Mouse (Mus musculus): ENCODE measurements around the gene Mtfp1. TPM values are rescaled to one million over a fixed set of nuclear protein-coding genes. Genes with fewer than 3 reads are reported as not detected.

The Mtfp1 gene
- polyA plus RNA-seq, 1 experiment, result 8.3 TPM

- Histone ChIP-seq H3K27ac (ENCODE audit: insufficient read depth, low read length) (no peak overlapping the region), H3K4me3 (ENCODE audit: low read depth, low read length) (no peak overlapping the region), H3K27me3 (ENCODE audit: control insufficient read depth, insufficient read depth, low read length, poor library complexity, severe bottlenecking) (no peaks in the 10 kb centered on the region), H3K9ac (ENCODE audit: low read depth, poor library complexity, severe bottlenecking) (no peak overlapping the region), H3K4me1 (ENCODE audit: control insufficient read depth, insufficient read depth, low read length) (no peaks in the 10 kb centered on the region), H3K9me3 (replicated peaks; ENCODE audit: control insufficient read depth, insufficient read depth, low read length, poor library complexity, severe bottlenecking) (no peaks in the 10 kb centered on the region), H3K36me3 (ENCODE audit: control insufficient read depth, insufficient read depth, low read length, poor library complexity, severe bottlenecking) (no peaks in the 10 kb centered on the region)
- TF ChIP-seq EP300 (IDR thresholded peaks at IDR 0.05; ENCODE audit: insufficient read depth, low read depth, low read length), result no peak
These were observed 32.3 kb downstream of the Mtfp1 start for GRCm38 (mm10) chr11:4062981-4063380.

- Histone ChIP-seq H3K4me3 (ENCODE audit: low read depth, low read length) (no peak overlapping the region), H3K27me3 (ENCODE audit: control insufficient read depth, insufficient read depth, low read length, poor library complexity, severe bottlenecking) (no peaks in the 10 kb centered on the region), H3K27ac (ENCODE audit: insufficient read depth, low read length) (no peak overlapping the region), H3K9me3 (replicated peaks; ENCODE audit: control insufficient read depth, insufficient read depth, low read length, poor library complexity, severe bottlenecking) (no peaks in the 10 kb centered on the region), H3K36me3 (ENCODE audit: control insufficient read depth, insufficient read depth, low read length, poor library complexity, severe bottlenecking) (no peaks in the 10 kb centered on the region), H3K4me1 (ENCODE audit: control insufficient read depth, insufficient read depth, low read length) (no peaks in the 10 kb centered on the region), H3K9ac (ENCODE audit: low read depth, poor library complexity, severe bottlenecking) (no peak overlapping the region)
- TF ChIP-seq CTCF (IDR thresholded peaks at IDR 0.05; ENCODE audit: low read depth, low read length), result no peak
- no peak for TF ChIP-seq POLR2A (IDR thresholded peaks at IDR 0.05; ENCODE audit: insufficient read depth, low read length)
- no peak for TF ChIP-seq EP300 (IDR thresholded peaks at IDR 0.05; ENCODE audit: insufficient read depth, low read depth, low read length)
These were observed 32.7 kb downstream of the Mtfp1 start for GRCm38 (mm10) chr11:4062523-4062922.

- Histone ChIP-seq H3K4me3 (ENCODE audit: low read depth, low read length) (no peak overlapping the region), H3K9ac (ENCODE audit: low read depth, poor library complexity, severe bottlenecking) (no peak overlapping the region), H3K27ac (ENCODE audit: insufficient read depth, low read length) (no peak overlapping the region), H3K9me3 (replicated peaks; ENCODE audit: control insufficient read depth, insufficient read depth, low read length, poor library complexity, severe bottlenecking) (no peaks in the 10 kb centered on the region), H3K27me3 (ENCODE audit: control insufficient read depth, insufficient read depth, low read length, poor library complexity, severe bottlenecking) (no peaks in the 10 kb centered on the region), H3K4me1 (ENCODE audit: control insufficient read depth, insufficient read depth, low read length) (no peaks in the 10 kb centered on the region), H3K36me3 (ENCODE audit: control insufficient read depth, insufficient read depth, low read length, poor library complexity, severe bottlenecking) (no peaks in the 10 kb centered on the region)
- TF ChIP-seq CTCF (IDR thresholded peaks at IDR 0.05; ENCODE audit: low read depth, low read length), result no peak
- no peak for TF ChIP-seq POLR2A (IDR thresholded peaks at IDR 0.05; ENCODE audit: insufficient read depth, low read length)
- TF ChIP-seq EP300 (IDR thresholded peaks at IDR 0.05; ENCODE audit: insufficient read depth, low read depth, low read length), result no peak
These were observed 34.2 kb downstream of the Mtfp1 start for GRCm38 (mm10) chr11:4060866-4061575.

- no peak for TF ChIP-seq POLR2A (IDR thresholded peaks at IDR 0.05; ENCODE audit: insufficient read depth, low read length)
- peak; percentile 81 for TF ChIP-seq CTCF (IDR thresholded peaks at IDR 0.05; ENCODE audit: low read depth, low read length)
- H3K4me3 ChIP-seq (ENCODE audit: low read depth, low read length), result no peak overlapping the region
These were observed 41.7 kb downstream of the Mtfp1 start for GRCm38 (mm10) chr11:4053586-4053985.

GRCm38 (mm10) chr11:4048438-4048837, 46.8 kb downstream of the Mtfp1 start:
- no peaks in the 10 kb centered on the region for H3K4me1 ChIP-seq (ENCODE audit: control insufficient read depth, insufficient read depth, low read length)
- no peak overlapping the region for H3K9ac ChIP-seq (ENCODE audit: low read depth, poor library complexity, severe bottlenecking)
- peaks cover 5% of the 10 kb centered on the region for H3K9me3 ChIP-seq (replicated peaks; ENCODE audit: control insufficient read depth, insufficient read depth, low read length, poor library complexity, severe bottlenecking)
- no peak for TF ChIP-seq CTCF (IDR thresholded peaks at IDR 0.05; ENCODE audit: low read depth, low read length)
- no peak for TF ChIP-seq POLR2A (IDR thresholded peaks at IDR 0.05; ENCODE audit: insufficient read depth, low read length)
- TF ChIP-seq EP300 (IDR thresholded peaks at IDR 0.05; ENCODE audit: insufficient read depth, low read depth, low read length), result no peak
- no peaks in the 10 kb centered on the region for H3K36me3 ChIP-seq (ENCODE audit: control insufficient read depth, insufficient read depth, low read length, poor library complexity, severe bottlenecking)
- H3K4me3 ChIP-seq (ENCODE audit: low read depth, low read length), result no peak overlapping the region
- no peak overlapping the region for H3K27ac ChIP-seq (ENCODE audit: insufficient read depth, low read length)
- H3K27me3 ChIP-seq (ENCODE audit: control insufficient read depth, insufficient read depth, low read length, poor library complexity, severe bottlenecking), result no peaks in the 10 kb centered on the region

More at GRCm38 (mm10) chr11:4053586-4053985, 41.7 kb downstream of the Mtfp1 start:
- peaks cover under 1% of the 10 kb centered on the region; the same call in 1 of the 2 replicates for H3K9me3 ChIP-seq (replicated peaks; ENCODE audit: control insufficient read depth, insufficient read depth, low read length, poor library complexity, severe bottlenecking)
- H3K36me3 ChIP-seq (ENCODE audit: control insufficient read depth, insufficient read depth, low read length, poor library complexity, severe bottlenecking), result no peaks in the 10 kb centered on the region
- no peaks in the 10 kb centered on the region for H3K27me3 ChIP-seq (ENCODE audit: control insufficient read depth, insufficient read depth, low read length, poor library complexity, severe bottlenecking)
- no peak overlapping the region for H3K9ac ChIP-seq (ENCODE audit: low read depth, poor library complexity, severe bottlenecking)
- no peaks in the 10 kb centered on the region for H3K4me1 ChIP-seq (ENCODE audit: control insufficient read depth, insufficient read depth, low read length)
- no peak overlapping the region for H3K27ac ChIP-seq (ENCODE audit: insufficient read depth, low read length)

GRCm38 (mm10) chr11:4047766-4048165, 47.5 kb downstream of the Mtfp1 start:
- Histone ChIP-seq H3K9me3 (replicated peaks; ENCODE audit: control insufficient read depth, insufficient read depth, low read length, poor library complexity, severe bottlenecking) (peaks cover 5% of the 10 kb centered on the region), H3K36me3 (ENCODE audit: control insufficient read depth, insufficient read depth, low read length, poor library complexity, severe bottlenecking) (no peaks in the 10 kb centered on the region), H3K27ac (ENCODE audit: insufficient read depth, low read length) (no peak overlapping the region), H3K9ac (ENCODE audit: low read depth, poor library complexity, severe bottlenecking) (no peak overlapping the region), H3K27me3 (ENCODE audit: control insufficient read depth, insufficient read depth, low read length, poor library complexity, severe bottlenecking) (no peaks in the 10 kb centered on the region), H3K4me3 (ENCODE audit: low read depth, low read length) (no peak overlapping the region), H3K4me1 (ENCODE audit: control insufficient read depth, insufficient read depth, low read length) (no peaks in the 10 kb centered on the region)
- TF ChIP-seq EP300 (IDR thresholded peaks at IDR 0.05; ENCODE audit: insufficient read depth, low read depth, low read length), result no peak
- TF ChIP-seq CTCF (IDR thresholded peaks at IDR 0.05; ENCODE audit: low read depth, low read length), result no peak
- no peak for TF ChIP-seq POLR2A (IDR thresholded peaks at IDR 0.05; ENCODE audit: insufficient read depth, low read length)
